Mouse (Mus musculus): ENCODE results near the gene 4930438A08Rik.

DNA sequence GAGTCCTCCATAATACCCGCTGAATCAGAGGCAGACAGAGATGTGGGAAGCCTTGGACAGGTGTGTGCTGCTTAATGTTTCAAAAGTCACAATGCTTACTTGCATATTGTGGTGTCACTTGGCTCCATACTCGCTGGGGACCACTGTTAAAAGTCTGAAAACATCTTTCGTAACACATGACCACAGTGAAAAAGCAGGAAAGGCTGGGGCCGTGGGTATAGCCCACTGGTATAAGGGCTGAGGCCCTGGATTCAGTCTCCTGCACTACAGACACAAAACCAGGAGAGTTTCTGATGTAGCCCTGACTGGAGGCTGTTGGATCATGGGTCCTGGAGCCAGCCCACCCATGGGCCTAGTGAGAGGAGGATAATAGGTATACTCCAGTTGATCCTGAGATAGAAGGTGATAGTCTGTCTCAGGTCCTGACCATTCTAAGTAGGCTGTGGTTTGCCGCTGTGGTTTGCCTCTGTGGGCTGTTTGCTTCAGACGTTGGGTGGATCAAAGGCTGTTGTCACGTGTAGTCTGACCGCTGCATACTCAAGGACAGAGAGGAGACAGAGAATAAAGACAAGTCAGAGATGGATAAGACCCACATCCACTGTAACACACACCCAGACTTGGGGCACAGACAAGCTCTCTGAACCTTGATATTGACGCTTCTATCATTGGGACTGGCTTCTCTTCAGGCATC lies 15.5 kb downstream of the 4930438A08Rik start:
- no peak for TF ChIP-seq CTCF (IDR thresholded peaks at IDR 0.05; ENCODE audit: extremely low read depth, insufficient read depth, insufficient read length, insufficient replicate concordance)
- no peak for TF ChIP-seq POLR2A (IDR thresholded peaks at IDR 0.05; ENCODE audit: low read depth, low read length)
